Mouse (Mus musculus) cerebellum, adult 8-10 months (tissue): ENCODE data around the gene Gm20388.

Source experiments
- DNase-seq: peaks from one replicate; pipeline ENCODE4 v3.0.0; 2022

The Gm20388 gene

GRCm38 (mm10) chr8:124360911-124361310, 4450.3 kb downstream of the Gm20388 start:
- DNase-seq = no peak

- DNase-seq = no peak
These were observed 4451.3 kb downstream of the Gm20388 start for GRCm38 (mm10) chr8:124361773-124362427.

GRCm38 (mm10) chr8:124362589-124362988, 4451.9 kb downstream of the Gm20388 start:
- no peak for DNase-seq

GRCm38 (mm10) chr8:124363337-124363736, 4452.7 kb downstream of the Gm20388 start:
- no peak for DNase-seq

GRCm38 (mm10) chr8:124368213-124368612, 4457.6 kb downstream of the Gm20388 start:
- peak; percentile 69 for DNase-seq

GRCm38 (mm10) chr8:124370422-124371183, 4460.0 kb downstream of the Gm20388 start:
- peak; percentile 14 for DNase-seq

GRCm38 (mm10) chr8:124371410-124372123, 4460.9 kb downstream of the Gm20388 start:
- peak; percentile 5 for DNase-seq

GRCm38 (mm10) chr8:124373753-124374152, 4463.1 kb downstream of the Gm20388 start:
- DNase-seq = no peak

GRCm38 (mm10) chr8:124375168-124375567, 4464.5 kb downstream of the Gm20388 start:
- peak; percentile 24 for DNase-seq

- DNase-seq = peak; percentile 37
These were observed 4465.1 kb downstream of the Gm20388 start for GRCm38 (mm10) chr8:124375727-124376126.

GRCm38 (mm10) chr8:124376406-124376805, 4465.8 kb downstream of the Gm20388 start:
- DNase-seq = peak; percentile 6

GRCm38 (mm10) chr8:124379289-124379688, 4468.6 kb downstream of the Gm20388 start:
- no peak for DNase-seq

- no peak for DNase-seq
These were observed 4471.6 kb downstream of the Gm20388 start for GRCm38 (mm10) chr8:124382235-124382634.

GRCm38 (mm10) chr8:124384336-124384735, 4473.7 kb downstream of the Gm20388 start:
- no peak for DNase-seq

GRCm38 (mm10) chr8:124386225-124386899, 4475.7 kb downstream of the Gm20388 start:
- peak; percentile 49 for DNase-seq

GRCm38 (mm10) chr8:124389495-124389894, 4478.9 kb downstream of the Gm20388 start:
- no peak for DNase-seq

- no peak for DNase-seq
These were observed 4480.6 kb downstream of the Gm20388 start for GRCm38 (mm10) chr8:124391191-124391590.

- DNase-seq = no peak
These were observed 4481.8 kb downstream of the Gm20388 start for GRCm38 (mm10) chr8:124392271-124393012.

- no peak for DNase-seq
These were observed 4482.4 kb downstream of the Gm20388 start for GRCm38 (mm10) chr8:124393013-124393412.

- DNase-seq = no peak
These were observed 4483.3 kb downstream of the Gm20388 start for GRCm38 (mm10) chr8:124393927-124394326.

- DNase-seq = no peak
These were observed 4484.3 kb downstream of the Gm20388 start for GRCm38 (mm10) chr8:124394951-124395350.
